Mouse (Mus musculus) heart, postnatal 0 days (tissue): ENCODE results near the gene Pakap.

ENCODE experiments used
- CTCF ChIP-seq: IDR thresholded peaks from 2 replicates; pipeline ENCODE4 v1.5.1; 2016; ENCODE audit warnings: antibody characterized with exemption, control low read depth, low read depth
- EP300 ChIP-seq: IDR thresholded peaks from 2 replicates; pipeline ENCODE4 v1.6.1; 2016; ENCODE audit warnings: antibody characterized with exemption, low read depth

GRCm38 (mm10) chr4:57765806-57766205 lies 197.8 kb downstream of the Pakap start:
- no peak for TF ChIP-seq EP300
- no peak for TF ChIP-seq CTCF
